Mouse (Mus musculus) MEL (cell line): ENCODE data around the gene Phf21a. TPM values are rescaled to one million over a fixed set of nuclear protein-coding genes. Genes with fewer than 3 reads are reported as not detected.

Source experiments
- DNase-seq: peaks from one replicate; pipeline ENCODE4 v3.0.0; 2011; ENCODE audit warnings: low read depth, low spot score
- H3K27ac ChIP-seq: 2 replicates; pipeline ENCODE4 v1.5.1; 2012; ENCODE audit warnings: low read depth, mild to moderate bottlenecking, control low read depth, low read length, moderate library complexity; ENCODE audit not compliant: control insufficient read depth
- H3K27me3 ChIP-seq, 2 experiments: fragments of 150-350 bp in 1 of 2; sonication (generic) in 1 of 2; 2 replicates each; pipeline ENCODE4 v1.6.1; 2012; ENCODE audit warnings: low read length in 2 of 2, mild to moderate bottlenecking in 2 of 2, improper control_type of control experiment in 1 of 2, moderate library complexity in 1 of 2; ENCODE audit not compliant: insufficient read depth in 2 of 2, control insufficient read depth in 1 of 2
- H3K36me3 ChIP-seq, 2 experiments: 2 replicates each; pipeline ENCODE4 v1.6.1; 2012 to 2014; ENCODE audit warnings: low read length in 2 of 2, improper control_type of control experiment in 1 of 2, inconsistent platforms in 1 of 2, mild to moderate bottlenecking in 1 of 2; ENCODE audit not compliant: insufficient read depth in 2 of 2, control insufficient read depth in 1 of 2
- H3K4me1 ChIP-seq, 2 experiments: fragments of 150-350 bp in 1 of 2; sonication (generic) in 1 of 2; 2 replicates each; pipeline ENCODE4 v1.6.1; 2012; ENCODE audit warnings: low read length in 2 of 2, improper control_type of control experiment in 1 of 2, mild to moderate bottlenecking in 1 of 2; ENCODE audit not compliant: insufficient read depth in 2 of 2, control insufficient read depth in 1 of 2
- H3K4me3 ChIP-seq, 2 experiments: fragments of 150-350 bp in 1 of 2; sonication (generic) in 1 of 2; 2 replicates each; pipeline ENCODE4 v1.5.1; 2012; ENCODE audit warnings: low read depth in 2 of 2, low read length in 2 of 2, mild to moderate bottlenecking in 2 of 2, moderate library complexity in 2 of 2, control low read depth in 1 of 2, improper control_type of control experiment in 1 of 2; ENCODE audit not compliant: control insufficient read depth in 1 of 2, insufficient read depth in 1 of 2
- H3K79me2 ChIP-seq: 2 replicates; pipeline ENCODE4 v1.6.1; 2012; ENCODE audit warnings: mild to moderate bottlenecking, low read length, moderate library complexity; ENCODE audit not compliant: control insufficient read depth, poor library complexity, insufficient read depth
- H3K9ac ChIP-seq: 2 replicates; pipeline ENCODE4 v1.6.1; 2012; ENCODE audit warnings: low read depth, mild to moderate bottlenecking, control low read depth, low read length, moderate library complexity; ENCODE audit not compliant: control insufficient read depth, poor library complexity, severe bottlenecking
- H3K9me3 ChIP-seq: fragments of 150-350 bp; sonication (generic); replicated peaks from 2 replicates; pipeline ENCODE4 v1.6.1; 2012; ENCODE audit warnings: mild to moderate bottlenecking, low read length, improper control_type of control experiment, moderate library complexity; ENCODE audit not compliant: insufficient read depth
- BHLHE40 ChIP-seq: IDR thresholded peaks from 2 replicates; pipeline ENCODE4 v1.6.1; 2012; ENCODE audit warnings: low read depth, mild to moderate bottlenecking, inconsistent platforms, low read length, improper control_type of control experiment, borderline replicate concordance
- E2F4 ChIP-seq: IDR thresholded peaks from 2 replicates; pipeline ENCODE4 v1.6.1; 2011; ENCODE audit warnings: low read depth, low read length, improper control_type of control experiment, borderline replicate concordance
- ELF1 ChIP-seq: IDR thresholded peaks from 2 replicates; pipeline ENCODE4 v1.6.1; 2014; ENCODE audit warnings: low read depth, mild to moderate bottlenecking, inconsistent platforms, low read length, improper control_type of control experiment, moderate library complexity
- EP300 ChIP-seq, 2 experiments: IDR thresholded peaks; 2 replicates each; pipeline ENCODE4 v1.6.1; 2011; ENCODE audit warnings: improper control_type of control experiment in 2 of 2, low read length in 2 of 2, low read depth in 1 of 2, mild to moderate bottlenecking in 1 of 2
- GABPA ChIP-seq: IDR thresholded peaks from 2 replicates; pipeline ENCODE4 v1.6.1; 2012; ENCODE audit warnings: low read depth, mild to moderate bottlenecking, inconsistent platforms, low read length, improper control_type of control experiment, moderate library complexity
- GATA1 ChIP-seq: IDR thresholded peaks from 2 replicates; pipeline ENCODE4 v1.6.1; 2011; ENCODE audit warnings: low read depth, low read length, improper control_type of control experiment
- HCFC1 ChIP-seq: IDR thresholded peaks from 2 replicates; pipeline ENCODE4 v1.6.1; 2012; ENCODE audit warnings: low read depth, mild to moderate bottlenecking, inconsistent platforms, low read length, improper control_type of control experiment, moderate library complexity
- MAFK ChIP-seq: IDR thresholded peaks from 2 replicates; pipeline ENCODE4 v1.6.1; 2011; ENCODE audit warnings: low read depth, mild to moderate bottlenecking, low read length, improper control_type of control experiment, borderline replicate concordance
- MAX ChIP-seq: IDR thresholded peaks from 2 replicates; pipeline ENCODE4 v1.6.1; 2011; ENCODE audit warnings: low read length, improper control_type of control experiment
- MEF2A ChIP-seq: IDR thresholded peaks from 2 replicates; pipeline ENCODE4 v1.6.1; 2014; ENCODE audit warnings: low read depth, mild to moderate bottlenecking, inconsistent platforms, low read length, improper control_type of control experiment; ENCODE audit not compliant: poor library complexity, insufficient replicate concordance, severe bottlenecking; ENCODE audit errors: extremely low read depth
- MXI1 ChIP-seq: IDR thresholded peaks from 2 replicates; pipeline ENCODE4 v1.6.1; 2011; ENCODE audit warnings: mild to moderate bottlenecking, low read depth, low read length, improper control_type of control experiment
- MYB ChIP-seq: IDR thresholded peaks from 2 replicates; pipeline ENCODE4 v1.6.1; 2011; ENCODE audit warnings: mild to moderate bottlenecking, low read depth, low read length, improper control_type of control experiment
- NELFE ChIP-seq: IDR thresholded peaks from 2 replicates; pipeline ENCODE4 v1.6.1; 2011; ENCODE audit warnings: low read depth, low read length, improper control_type of control experiment
- POLR2AphosphoS2 ChIP-seq: IDR thresholded peaks from 2 replicates; pipeline ENCODE4 v1.6.1; 2011; ENCODE audit warnings: low read length, improper control_type of control experiment
- RCOR1 ChIP-seq: IDR thresholded peaks from 2 replicates; pipeline ENCODE4 v1.6.1; 2012; ENCODE audit warnings: low read depth, mild to moderate bottlenecking, inconsistent platforms, low read length, improper control_type of control experiment
- TCF12 ChIP-seq: IDR thresholded peaks from 2 replicates; pipeline ENCODE4 v1.6.1; 2014; ENCODE audit warnings: low read depth, mild to moderate bottlenecking, inconsistent platforms, low read length, improper control_type of control experiment, moderate library complexity
- ZC3H11A ChIP-seq: IDR thresholded peaks from 2 replicates; pipeline ENCODE4 v1.6.1; 2012; ENCODE audit warnings: low read depth, mild to moderate bottlenecking, inconsistent platforms, low read length, improper control_type of control experiment
- ZMIZ1 ChIP-seq: IDR thresholded peaks from 2 replicates; pipeline ENCODE4 v1.6.1; 2012; ENCODE audit warnings: low read depth, mild to moderate bottlenecking, inconsistent platforms, low read length, improper control_type of control experiment, moderate library complexity
- polyA plus RNA-seq, 2 experiments: library from polyadenylated mRNA; stranded (reverse) in 1 of 2; unstranded in 1 of 2; fragments of >175 nt in 1 of 2; fragments of >200 nt in 1 of 2; gene quantifications; 2 replicates each; pipeline versions ENCODE4 v1.2.1 to v1.2.4; 2012; ENCODE audit warnings: low replicate concordance in 2 of 2, low read depth in 1 of 2; ENCODE audit not compliant: insufficient read length in 2 of 2, insufficient read depth in 1 of 2, missing spikeins in 1 of 2
- total RNA-seq: library from RNA; depleted of rRNA; stranded (reverse); fragments of 300-350 nt; gene quantifications from 2 replicates; pipeline ENCODE4 v1.2.3, GENCODE M21; 2012

Gene Phf21a
- total and polyA plus RNA-seq, 3 experiments = 4.7 to 245 (median 15.6) TPM

GRCm38 (mm10) chr2:92210409-92210808 lies 117.5 kb downstream of the Phf21a start:
- Histone ChIP-seq H3K4me1 (no peaks in the 10 kb centered on the region), H3K9ac (no peak overlapping the region), H3K36me3 (no peaks in the 10 kb centered on the region; a peak in 1 of 4 replicates), H3K79me2 (no peaks in the 10 kb centered on the region), H3K27ac (no peak overlapping the region), H3K27me3 (no peaks in the 10 kb centered on the region), H3K4me3 (no peak overlapping the region), H3K9me3 (no peaks in the 10 kb centered on the region)
- no peak for DNase-seq
- TF ChIP-seq MYB (no peak), MEF2A (no peak), ZMIZ1 (no peak), ZC3H11A (no peak), EP300 (IDR thresholded peaks at IDR 0.05; ENCODE audit: low read depth in 1 of 2, low read length in 2 of 2) (no peak), MXI1 (no peak), MAX (no peak), POLR2AphosphoS2 (no peak), NELFE (no peak), MAFK (no peak), ELF1 (no peak), GATA1 (no peak), GABPA (no peak), RCOR1 (no peak)

DNA sequence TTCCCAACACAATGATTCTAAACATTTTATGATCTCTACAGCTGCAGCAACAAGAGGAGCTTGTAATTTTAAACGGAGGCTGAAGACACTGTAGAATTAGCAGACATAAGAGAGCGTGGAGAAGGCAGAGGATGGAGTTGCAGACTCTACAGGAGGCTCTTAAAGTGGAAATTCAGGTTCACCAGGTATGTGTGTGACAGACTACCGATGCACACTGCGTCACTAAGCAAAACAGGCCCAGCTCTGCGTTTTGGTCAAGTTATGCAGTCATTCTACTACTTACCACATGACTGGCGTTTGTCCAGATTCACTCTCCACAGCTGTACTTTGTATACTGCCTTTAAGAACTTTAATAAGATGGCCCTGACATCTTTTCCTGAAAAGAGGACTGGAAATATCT lies 128.5 kb downstream of the Phf21a start:
- peaks cover 0 to 4% of the 10 kb centered on the region in 2 experiments; a peak in 1 of 4 replicates for H3K4me1 ChIP-seq
- no peaks in the 10 kb centered on the region for H3K9me3 ChIP-seq
- TF ChIP-seq TCF12 (no peak), HCFC1 (no peak), BHLHE40 (no peak), ZC3H11A (no peak), E2F4 (no peak)

More for the DNA sequence above, 128.5 kb downstream of the Phf21a start:
- no peaks in the 10 kb centered on the region for H3K79me2 ChIP-seq
- no peak overlapping the region for H3K4me3 ChIP-seq
- H3K27ac ChIP-seq = no peak overlapping the region
- DNase-seq = no peak
- no peaks in the 10 kb centered on the region for H3K27me3 ChIP-seq
- no peak overlapping the region for H3K9ac ChIP-seq
- H3K36me3 ChIP-seq = peaks cover 3 to 5% of the 10 kb centered on the region in 2 experiments; a peak in 3 of 4 replicates
